Mouse (Mus musculus): ENCODE results near the gene Erlin1.

The Erlin1 gene

GRCm38 (mm10) chr19:44060226-44060625 lies 9.4 kb downstream of the Erlin1 start:
- DNase-seq (ENCODE audit: low spot score) = no peak

- no peak for DNase-seq (ENCODE audit: low spot score)
Observed at GRCm38 (mm10) chr19:44055173-44055826, 14.3 kb downstream of the Erlin1 start.

- no peak for DNase-seq (ENCODE audit: low spot score)
Observed at GRCm38 (mm10) chr19:44050388-44050787, 19.2 kb downstream of the Erlin1 start.

- DNase-seq (ENCODE audit: low spot score) = no peak
Observed at GRCm38 (mm10) chr19:44049282-44049681, 20.3 kb downstream of the Erlin1 start.

- no peak for DNase-seq (ENCODE audit: low spot score)
Observed at GRCm38 (mm10) chr19:44045847-44046246, 23.7 kb downstream of the Erlin1 start.

- DNase-seq (ENCODE audit: low spot score) = no peak
Observed at GRCm38 (mm10) chr19:44042121-44042520, 27.5 kb downstream of the Erlin1 start.

GRCm38 (mm10) chr19:44033396-44033795 lies 36.2 kb downstream of the Erlin1 start:
- DNase-seq (ENCODE audit: low spot score) = no peak

- no peak for DNase-seq (ENCODE audit: low spot score)
Observed at GRCm38 (mm10) chr19:44032046-44032744, 37.4 kb downstream of the Erlin1 start.

- DNase-seq (ENCODE audit: low spot score) = no peak
Observed at GRCm38 (mm10) chr19:44030024-44030423, 39.6 kb downstream of the Erlin1 start.

GRCm38 (mm10) chr19:44028972-44029371 lies 40.6 kb downstream of the Erlin1 start, which contains the start of gene Cyp2c23:
Gene Cyp2c23, minus strand, starts transcription at chr19:44029208.
- no peak for DNase-seq (ENCODE audit: low spot score)

GRCm38 (mm10) chr19:44026956-44027530 lies 42.5 kb downstream of the Erlin1 start:
- no peak for DNase-seq (ENCODE audit: low spot score)

GRCm38 (mm10) chr19:44024921-44025585 lies 44.5 kb downstream of the Erlin1 start:
- no peak for DNase-seq (ENCODE audit: low spot score)

- DNase-seq (ENCODE audit: low spot score) = no peak
Observed at GRCm38 (mm10) chr19:44023066-44023465, 46.5 kb downstream of the Erlin1 start.

GRCm38 (mm10) chr19:44021502-44021901 lies 48.1 kb downstream of the Erlin1 start:
- DNase-seq (ENCODE audit: low spot score) = no peak

- no peak for DNase-seq (ENCODE audit: low spot score)
Observed at GRCm38 (mm10) chr19:44019739-44020138, 49.8 kb downstream of the Erlin1 start.

- no peak for DNase-seq (ENCODE audit: low spot score)
Observed at GRCm38 (mm10) chr19:44013862-44014261, 55.7 kb downstream of the Erlin1 start.

GRCm38 (mm10) chr19:44008784-44009183 lies 60.8 kb downstream of the Erlin1 start:
- no peak for DNase-seq (ENCODE audit: low spot score)

- DNase-seq (ENCODE audit: low spot score) = no peak
Observed at GRCm38 (mm10) chr19:44007186-44007585, 62.4 kb downstream of the Erlin1 start.

- no peak for DNase-seq (ENCODE audit: low spot score)
Observed at GRCm38 (mm10) chr19:44005025-44005424, 64.6 kb downstream of the Erlin1 start.

- DNase-seq (ENCODE audit: low spot score) = no peak
Observed at GRCm38 (mm10) chr19:44004261-44004660, 65.3 kb downstream of the Erlin1 start.

- no peak for DNase-seq (ENCODE audit: low spot score)
Observed at GRCm38 (mm10) chr19:44000720-44001119, 68.9 kb downstream of the Erlin1 start.

GRCm38 (mm10) chr19:44000061-44000460 lies 69.5 kb downstream of the Erlin1 start:
- no peak for DNase-seq (ENCODE audit: low spot score)

Data from T-cell, adult 2 months (primary cell).